Mouse (Mus musculus) hindlimb bud, embryonic 11.5 days (tissue): Measurements from ENCODE around the gene Agap1.

ENCODE experiments used
- DNase-seq: peaks from one replicate; pipeline ENCODE4 v3.0.0-alpha.2; 2012; ENCODE audit warnings: low read depth, low spot score; ENCODE audit errors: extremely low spot score

The Agap1 gene

DNA sequence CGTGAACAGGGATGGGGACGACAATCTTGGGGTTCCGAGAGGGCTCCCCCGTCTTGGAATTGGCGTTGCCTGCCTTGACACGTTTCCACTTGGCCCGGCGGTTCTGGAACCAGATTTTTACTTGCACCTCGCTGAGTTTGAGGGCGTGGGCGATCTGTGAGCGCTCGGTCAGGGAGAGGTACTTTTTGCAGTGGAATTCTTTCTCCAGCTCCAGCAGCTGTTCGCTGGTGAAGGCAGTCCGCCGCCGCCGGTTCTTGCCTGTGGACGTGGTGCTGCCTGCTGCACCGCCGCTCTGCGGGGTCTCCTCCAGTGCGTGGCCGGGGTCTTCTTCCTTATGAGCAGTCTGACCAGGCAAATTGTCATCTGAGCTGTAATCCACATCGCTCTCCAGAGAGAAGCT is 474.1 kb downstream of the Agap1 start:
- no peak for DNase-seq

GRCm38 (mm10) chr1:89929181-89929580 is 474.6 kb downstream of the Agap1 start:
- DNase-seq: no peak

DNA sequence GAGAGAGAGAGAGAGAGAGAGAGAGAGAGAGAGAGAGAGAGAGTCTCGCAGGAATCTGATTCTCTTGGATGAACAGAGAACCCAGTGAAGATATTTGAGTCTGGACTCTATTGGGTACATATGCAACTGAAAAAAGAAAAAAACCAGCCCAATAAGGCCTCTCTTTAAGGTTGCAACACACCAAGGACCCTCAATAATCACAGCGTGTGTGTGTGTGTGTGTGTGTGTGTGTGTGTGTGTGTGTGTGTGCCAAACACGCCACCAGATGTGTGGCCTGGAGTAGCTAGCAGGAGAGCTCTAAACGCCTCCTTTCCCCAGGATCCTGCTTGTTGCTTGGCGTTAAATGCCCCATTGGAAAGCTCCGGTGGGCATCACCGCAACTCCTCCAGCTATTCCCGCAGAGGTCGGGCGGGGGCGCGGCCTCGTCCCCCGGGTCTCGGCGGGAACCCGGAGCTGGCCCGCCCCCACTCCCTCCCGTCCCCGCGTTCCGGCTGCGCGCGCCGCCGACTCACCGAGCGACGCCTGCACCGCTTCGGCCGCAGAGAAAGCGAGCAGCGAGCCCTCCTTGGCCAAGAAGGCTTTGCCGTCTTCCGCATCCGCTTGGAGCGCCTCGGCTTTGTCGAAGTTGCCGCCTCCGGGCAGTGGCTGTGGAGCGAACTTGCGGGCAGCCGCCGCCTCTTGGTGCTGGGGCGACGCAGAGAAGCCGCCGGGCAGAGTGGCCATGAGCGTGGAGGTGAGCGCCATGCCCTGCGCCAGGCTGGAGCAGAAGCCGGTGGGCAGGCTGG is 475.3 kb downstream of the Agap1 start:
- no peak for DNase-seq

GRCm38 (mm10) chr1:89930551-89930950 is 475.9 kb downstream of the Agap1 start:
- DNase-seq: no peak

- peak; percentile 84 for DNase-seq
Measured at GRCm38 (mm10) chr1:89931120-89931519, 476.5 kb downstream of the Agap1 start, which contains the start of gene Gbx2. Gene Gbx2, minus strand, starts transcription at chr1:89931179.

GRCm38 (mm10) chr1:89932021-89932423 is 477.4 kb downstream of the Agap1 start:
- no peak for DNase-seq

DNA sequence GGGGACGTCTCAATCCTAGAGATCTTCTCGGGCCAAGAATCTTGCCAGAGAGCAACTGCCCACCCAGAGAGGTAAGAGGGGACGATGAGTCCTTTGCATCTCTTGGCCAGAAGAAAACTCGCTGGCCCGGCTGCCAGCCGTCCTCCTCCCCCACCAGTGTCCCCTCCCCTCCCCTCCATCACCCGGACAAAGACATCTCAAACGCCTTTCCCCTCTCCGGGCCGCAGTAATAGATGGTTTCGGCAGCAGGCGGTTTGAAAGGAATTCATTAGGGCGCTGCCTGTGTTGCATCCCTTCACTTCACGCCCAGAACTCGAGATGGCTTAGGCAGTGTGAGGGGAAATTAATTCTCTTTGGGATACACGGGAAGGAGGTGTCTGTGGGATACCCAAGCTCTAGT is 478.0 kb downstream of the Agap1 start:
- no peak for DNase-seq

DNA sequence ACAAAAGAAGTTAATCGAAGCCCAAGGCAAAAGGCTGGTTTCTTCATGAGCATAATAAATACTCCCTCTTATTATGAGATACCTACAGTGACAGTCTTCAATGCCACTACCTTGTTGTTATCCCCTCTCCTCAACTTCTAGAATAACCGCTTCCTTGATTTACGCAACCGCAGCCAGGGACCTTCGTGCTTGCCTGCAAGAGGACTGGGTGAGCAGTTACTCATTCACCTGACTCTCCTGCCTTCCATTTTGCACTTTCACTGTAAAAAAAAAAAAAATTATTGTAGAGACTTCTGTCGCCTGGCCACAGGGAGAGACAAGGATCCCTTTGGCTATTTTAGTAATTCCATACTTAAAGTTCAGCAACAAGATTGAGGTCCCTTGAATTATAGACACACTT is 478.4 kb downstream of the Agap1 start:
- DNase-seq: no peak

DNA sequence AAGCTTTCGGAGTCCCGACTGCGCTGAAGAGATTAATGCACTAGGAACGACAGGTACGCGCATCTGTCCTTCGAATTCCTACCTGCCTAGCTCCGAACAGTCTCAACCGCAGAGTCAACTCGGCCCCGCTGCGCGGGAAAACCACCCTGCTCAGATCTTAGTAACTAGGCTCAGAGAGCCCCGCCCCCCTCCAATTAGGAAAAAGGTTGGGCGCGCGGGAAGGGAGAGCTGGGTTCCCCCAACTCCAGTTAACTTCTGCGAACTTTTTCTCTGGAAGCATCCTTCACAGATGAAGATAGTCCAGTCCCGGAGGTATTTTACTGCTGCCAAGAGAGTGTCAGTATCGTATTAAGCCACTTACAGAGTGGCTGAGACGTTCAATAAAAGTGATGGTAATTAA is 479.2 kb downstream of the Agap1 start:
- DNase-seq: no peak

DNA sequence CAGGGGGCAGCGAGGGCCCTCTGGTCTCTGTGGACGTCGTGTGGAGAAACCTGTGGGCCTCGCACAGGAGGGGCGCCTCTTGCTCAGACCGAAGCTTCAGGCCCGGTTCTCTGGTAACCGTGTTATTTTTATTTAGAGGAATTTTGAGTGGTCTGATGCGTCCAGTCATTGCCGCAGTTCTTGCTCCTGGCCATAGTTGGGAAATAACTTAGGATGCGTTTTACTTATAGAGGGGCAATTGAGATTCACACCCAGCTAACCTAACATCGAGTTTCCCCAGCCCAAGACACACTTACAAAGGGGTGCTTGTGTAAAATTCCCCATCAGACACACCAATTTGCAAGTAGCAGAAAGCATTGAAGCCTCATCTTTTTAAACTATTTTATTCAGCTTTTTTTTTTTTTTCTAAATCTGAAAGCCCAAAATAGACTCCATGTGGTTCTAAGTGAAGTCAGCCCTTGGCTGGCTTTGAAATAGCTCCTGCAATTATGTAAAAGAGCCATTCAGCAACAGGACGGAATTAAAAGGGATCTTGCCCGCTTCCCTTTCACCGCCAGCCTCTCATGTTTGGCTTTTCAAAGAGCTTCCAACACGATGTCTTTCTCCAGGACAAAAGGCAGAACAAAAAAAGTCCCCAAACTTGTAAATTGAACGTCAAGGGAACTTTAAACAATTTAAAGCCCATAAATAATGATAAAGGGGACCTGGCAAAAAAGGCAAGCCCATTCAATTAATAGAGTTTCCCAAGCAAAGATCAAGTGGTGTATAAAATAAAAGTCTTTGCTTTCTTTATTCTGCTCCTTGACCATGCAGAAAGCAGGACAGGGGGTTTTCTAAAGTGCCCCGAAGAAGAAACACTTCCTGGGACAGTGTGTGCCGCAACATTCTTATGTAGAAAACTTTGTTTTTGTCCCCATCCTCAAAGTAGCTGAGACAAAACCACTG is 480.0 kb downstream of the Agap1 start:
- no peak for DNase-seq

DNA sequence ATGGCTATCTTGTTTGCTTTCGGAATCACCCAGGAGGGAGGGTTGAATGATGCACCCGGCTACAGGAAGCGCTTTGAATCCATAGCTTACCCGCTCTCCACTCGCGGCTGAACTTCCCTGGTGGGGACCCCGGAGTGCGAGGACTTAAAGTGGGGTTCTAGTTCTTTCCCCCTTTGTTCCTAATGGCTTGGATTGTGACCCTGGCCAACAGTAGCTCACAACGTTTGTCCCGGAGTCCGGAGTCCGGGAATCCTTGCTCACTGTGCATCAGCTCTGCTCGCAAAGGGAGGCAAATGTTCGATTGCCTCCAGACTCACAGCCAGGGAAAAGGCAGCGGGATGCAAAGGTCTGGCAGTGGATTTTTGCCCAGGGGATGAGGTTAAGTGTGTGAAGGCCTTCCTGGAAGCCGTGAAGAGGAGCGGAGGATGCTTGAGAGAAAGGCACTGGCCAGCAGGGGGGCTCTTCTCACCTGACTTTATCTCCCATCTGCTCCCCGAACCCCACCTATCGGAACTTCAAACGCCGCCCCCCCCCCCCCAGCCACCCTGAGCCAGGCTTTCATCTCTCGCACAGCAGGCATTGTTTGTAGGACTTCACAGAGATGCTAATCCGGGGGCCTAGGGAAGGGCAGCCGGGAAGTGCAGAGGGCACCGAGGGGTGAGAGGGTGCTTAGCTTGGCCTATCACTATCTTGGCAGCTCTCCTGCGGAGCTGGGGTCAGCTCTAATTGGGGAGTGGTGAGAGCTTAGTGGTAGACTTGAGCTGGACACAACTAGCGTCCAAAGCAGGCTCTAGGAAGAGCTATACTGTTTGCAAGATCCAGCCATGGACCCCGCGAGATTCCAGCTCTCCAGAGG is 481.1 kb downstream of the Agap1 start:
- no peak for DNase-seq

DNA sequence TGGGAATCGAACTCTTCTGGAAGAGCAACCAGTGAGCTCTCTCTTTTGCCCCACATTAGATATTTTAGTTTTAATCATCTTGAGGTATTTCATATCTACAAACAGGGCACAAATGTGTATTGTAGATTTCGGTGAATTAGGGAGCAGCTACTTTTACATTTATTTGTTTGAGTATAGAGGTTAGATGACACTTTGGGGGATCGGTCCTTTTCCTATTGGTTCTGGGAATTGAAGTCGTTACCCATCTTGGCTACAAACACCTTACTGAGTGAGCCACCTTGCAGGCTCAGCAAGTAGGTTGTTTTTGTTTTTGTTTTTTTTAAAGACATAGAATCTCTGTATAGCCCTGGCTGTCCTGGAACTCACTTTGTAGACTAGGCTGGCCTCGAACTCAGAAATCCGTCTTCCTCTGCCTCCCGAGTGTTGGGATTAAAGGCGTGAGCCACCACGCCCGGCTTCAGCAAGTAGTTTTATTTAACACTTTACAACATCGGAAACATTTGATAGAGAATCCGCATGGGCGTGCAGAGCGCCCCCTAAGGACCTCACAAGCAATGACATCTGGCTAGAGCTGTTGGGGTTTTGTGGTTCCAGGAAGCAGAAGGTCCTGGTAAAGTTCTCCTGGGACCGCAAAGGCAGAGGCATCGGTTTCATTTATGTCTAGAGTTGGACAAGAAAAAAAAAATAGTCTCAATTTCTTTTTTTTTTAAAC is 484.4 kb downstream of the Agap1 start:
- no peak for DNase-seq

- DNase-seq: no peak
Measured at GRCm38 (mm10) chr1:89939596-89939960, 485.0 kb downstream of the Agap1 start.

GRCm38 (mm10) chr1:89939981-89940726 is 485.5 kb downstream of the Agap1 start:
- no peak for DNase-seq

GRCm38 (mm10) chr1:89940961-89941524 is 486.4 kb downstream of the Agap1 start:
- no peak for DNase-seq

DNA sequence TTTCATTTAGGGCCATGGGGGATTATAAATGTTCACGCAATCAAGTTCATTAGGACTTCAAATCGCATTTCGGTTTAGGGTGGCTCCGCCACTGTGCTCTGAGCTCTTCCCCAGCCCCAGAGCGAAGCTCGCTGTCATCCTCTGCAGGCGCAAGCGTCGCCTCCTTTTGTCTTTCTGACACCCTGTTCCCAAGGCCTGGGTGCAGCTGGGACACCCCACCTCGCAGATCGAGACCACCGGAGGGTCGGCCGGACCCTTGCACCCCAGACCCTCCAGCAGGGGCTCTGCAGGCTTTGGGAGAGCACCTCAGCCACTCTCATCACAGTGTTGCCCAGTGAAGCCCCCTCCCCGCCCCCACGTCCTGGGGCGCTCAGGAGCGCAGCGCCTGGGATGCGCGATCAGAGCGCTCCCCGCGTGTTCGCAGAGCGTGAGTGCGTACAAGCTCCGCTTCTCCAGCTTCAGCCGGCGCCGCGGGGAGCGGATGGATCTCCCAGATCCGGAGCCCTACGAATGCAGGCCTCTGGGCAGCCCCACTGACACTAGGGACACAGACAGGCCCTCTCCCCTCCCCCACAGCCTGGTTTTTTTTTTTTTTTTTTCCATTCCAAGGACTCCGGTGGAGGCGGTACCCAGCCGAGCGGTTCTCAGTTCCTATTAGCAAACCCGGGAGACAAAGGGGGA is 487.2 kb downstream of the Agap1 start:
- no peak for DNase-seq

DNA sequence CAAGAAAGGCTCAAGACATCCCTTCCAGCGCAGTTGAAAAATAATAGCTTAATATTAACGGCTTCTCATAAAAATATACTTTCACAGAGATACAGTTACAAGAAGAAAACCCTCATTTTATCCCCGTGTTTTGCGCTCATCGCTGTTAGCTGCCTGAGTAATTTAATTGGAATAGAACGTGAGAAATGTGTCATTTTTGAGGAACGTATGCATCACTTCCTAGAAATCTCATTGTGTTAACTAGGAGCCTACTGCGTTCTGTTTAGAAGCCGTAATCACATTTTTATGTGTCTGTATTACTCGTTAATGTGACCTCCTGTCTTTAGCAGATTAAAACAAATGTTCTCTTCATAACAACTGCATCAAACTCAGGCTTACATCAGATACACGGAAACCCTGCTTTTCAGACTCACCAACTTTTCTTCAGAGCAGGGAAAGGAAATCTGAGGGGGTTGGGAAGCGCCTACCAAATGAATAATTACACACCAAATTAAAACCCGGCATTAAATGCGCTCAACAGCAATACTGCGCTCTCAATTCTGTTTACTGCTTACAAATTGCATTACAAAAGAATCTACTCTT is 487.9 kb downstream of the Agap1 start:
- no peak for DNase-seq

- DNase-seq: no peak
Measured at GRCm38 (mm10) chr1:89943202-89943601, 488.6 kb downstream of the Agap1 start.
